Mouse (Mus musculus) thymus, adult 2 months (tissue): ENCODE results near the gene Cdh1.

Experiments used
- CTCF ChIP-seq: fragments of 200-500 bp; IDR thresholded peaks from 2 replicates; pipeline ENCODE4 v1.5.1; 2012; ENCODE audit warnings: mild to moderate bottlenecking, control low read depth, low read length, moderate library complexity, borderline replicate concordance; ENCODE audit not compliant: control insufficient read depth, poor library complexity, insufficient read depth; ENCODE audit errors: extremely low read depth
- POLR2A ChIP-seq: fragments of 200-500 bp; IDR thresholded peaks from 2 replicates; pipeline ENCODE4 v1.6.1; 2012; ENCODE audit warnings: mild to moderate bottlenecking, low read length, control low read depth, moderate library complexity; ENCODE audit not compliant: control insufficient read depth, poor library complexity, insufficient read depth; ENCODE audit errors: extremely low read depth

- no peak for TF ChIP-seq CTCF
- no peak for TF ChIP-seq POLR2A
Observed at GRCm38 (mm10) chr8:106609076-106609903, 6.1 kb downstream of the Cdh1 start.
